Mouse (Mus musculus) heart, adult 2 months (tissue): ENCODE results near the gene Pfdn5.

Source experiments
- CTCF ChIP-seq: fragments of 200-600 bp; IDR thresholded peaks from 2 replicates; pipeline ENCODE4 v1.8.1; 2022; ENCODE audit warnings: antibody characterized with exemption, mild to moderate bottlenecking, moderate library complexity
- EP300 ChIP-seq: fragments of 200-500 bp; IDR thresholded peaks from 2 replicates; pipeline ENCODE4 v1.6.1; 2011; ENCODE audit warnings: low read depth, low read length, control low read depth; ENCODE audit not compliant: insufficient read depth
- POLR2A ChIP-seq: fragments of 200-500 bp; IDR thresholded peaks from 2 replicates; pipeline ENCODE4 v1.6.1; 2011; ENCODE audit warnings: mild to moderate bottlenecking, low read depth, low read length, control low read depth; ENCODE audit not compliant: insufficient read depth

- TF ChIP-seq POLR2A, result no peak
- no peak for TF ChIP-seq CTCF
- TF ChIP-seq EP300, result no peak
Measured at GRCm38 (mm10) chr15:102283648-102284047, 42.3 kb upstream of the Pfdn5 start.
